Mouse (Mus musculus): ENCODE results near the gene Slc16a13.
"Not testable (repeated sequence)": the region's sequence is repeated elsewhere in the genome, so short reads cannot be mapped to it uniquely, and the experiment has no call there.

Gene Slc16a13

DNA sequence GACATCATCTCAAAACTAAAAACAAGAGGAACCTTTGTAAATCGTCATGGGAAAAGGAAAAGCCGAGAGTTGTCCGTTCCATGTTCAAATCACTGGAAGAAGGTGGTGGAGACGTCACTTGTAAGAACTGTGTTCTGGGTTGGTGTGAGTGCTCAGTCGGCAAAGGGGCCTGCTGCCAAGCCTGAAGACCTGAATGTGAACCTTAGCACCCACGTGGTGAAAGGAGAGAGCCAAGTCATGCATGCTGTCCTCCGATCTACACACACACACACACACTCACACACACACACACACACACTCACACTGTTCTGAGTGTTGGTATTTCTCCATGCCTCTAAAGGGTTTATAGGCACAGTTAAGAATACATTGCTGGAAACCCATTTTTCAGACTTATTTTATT is 49.7 kb downstream of the Slc16a13 start:
- DNase-seq (ENCODE audit: low read depth, low spot score), result no peak

DNA sequence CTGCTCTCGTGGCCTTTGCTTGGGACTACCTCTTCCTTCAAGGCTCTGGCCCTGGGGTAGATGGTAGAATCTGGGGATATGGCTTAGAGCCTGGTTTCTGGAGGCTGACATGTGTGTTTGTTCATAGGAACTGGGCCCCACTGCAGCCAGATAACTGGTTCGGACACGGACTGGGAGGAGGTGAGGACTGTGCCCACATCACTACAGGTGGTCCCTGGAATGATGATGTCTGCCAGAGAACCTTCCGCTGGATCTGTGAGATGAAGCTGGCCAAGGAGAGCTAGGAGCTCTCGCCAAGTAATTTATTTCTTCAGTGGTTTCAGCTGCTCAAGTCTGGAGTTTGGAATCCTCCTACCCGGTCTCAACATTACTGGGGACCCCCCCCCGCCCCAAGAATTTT is 50.6 kb downstream of the Slc16a13 start:
- DNase-seq (ENCODE audit: low read depth, low spot score), result no peak

DNA sequence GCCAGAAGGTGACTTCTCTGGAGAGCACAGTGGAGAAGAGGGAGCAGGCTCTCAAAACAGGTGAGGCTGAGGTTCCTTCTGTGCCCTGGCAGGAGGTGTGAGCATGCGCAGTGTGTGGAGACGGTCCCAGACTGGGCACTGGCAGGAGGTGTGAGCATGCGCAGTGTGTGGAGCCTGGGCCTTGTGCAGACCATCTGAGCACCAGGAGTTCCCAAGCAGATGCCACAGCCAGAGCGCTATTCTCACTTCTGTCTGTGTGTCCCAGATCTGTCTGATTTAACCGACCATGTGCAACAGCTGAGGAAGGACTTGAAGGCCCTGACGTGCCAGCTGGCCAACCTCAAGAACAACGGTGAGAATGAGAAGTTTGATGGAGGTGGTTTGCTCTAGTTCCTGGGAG is 51.4 kb downstream of the Slc16a13 start:
- not testable (repeated sequence) for DNase-seq (ENCODE audit: low read depth, low spot score)

DNA sequence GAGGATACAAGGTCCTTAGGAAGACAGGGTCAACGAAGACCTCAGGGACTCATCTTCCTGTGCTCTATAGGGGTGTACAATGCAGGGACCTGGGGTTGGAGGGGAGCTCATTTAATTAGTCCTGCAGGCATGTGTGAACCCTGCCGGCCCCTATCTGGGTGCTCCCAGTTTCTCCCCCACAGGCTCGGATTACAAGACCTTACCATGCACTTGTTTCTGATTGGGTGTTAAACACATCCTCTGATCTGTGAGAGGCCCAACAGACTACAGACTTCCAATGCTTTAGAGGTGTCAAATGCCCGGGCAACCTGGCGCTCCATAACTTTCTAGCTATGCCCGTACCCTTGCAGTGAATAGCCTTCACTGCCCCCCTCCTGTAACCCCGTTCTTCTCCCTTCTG is 52.7 kb downstream of the Slc16a13 start:
- no peak for DNase-seq (ENCODE audit: low read depth, low spot score)

Data from CD4-positive helper T cell, adult 2 months (primary cell).